Mouse (Mus musculus) MEL (cell line): ENCODE data around the gene Ubl4b. TPM values are rescaled to one million over a fixed set of nuclear protein-coding genes. Genes with fewer than 3 reads are reported as not detected.

ENCODE experiments used
- DNase-seq: peaks from one replicate; pipeline ENCODE4 v3.0.0; 2011; ENCODE audit warnings: low read depth, low spot score
- H3K27ac ChIP-seq: 2 replicates; pipeline ENCODE4 v1.5.1; 2012; ENCODE audit warnings: low read depth, mild to moderate bottlenecking, control low read depth, low read length, moderate library complexity; ENCODE audit not compliant: control insufficient read depth
- H3K27me3 ChIP-seq, 2 experiments: fragments of 150-350 bp in 1 of 2; sonication (generic) in 1 of 2; 2 replicates each; pipeline ENCODE4 v1.6.1; 2012; ENCODE audit warnings: low read length in 2 of 2, mild to moderate bottlenecking in 2 of 2, improper control_type of control experiment in 1 of 2, moderate library complexity in 1 of 2; ENCODE audit not compliant: insufficient read depth in 2 of 2, control insufficient read depth in 1 of 2
- H3K36me3 ChIP-seq, 2 experiments: 2 replicates each; pipeline ENCODE4 v1.6.1; 2012 to 2014; ENCODE audit warnings: low read length in 2 of 2, improper control_type of control experiment in 1 of 2, inconsistent platforms in 1 of 2, mild to moderate bottlenecking in 1 of 2; ENCODE audit not compliant: insufficient read depth in 2 of 2, control insufficient read depth in 1 of 2
- H3K4me1 ChIP-seq, 2 experiments: fragments of 150-350 bp in 1 of 2; sonication (generic) in 1 of 2; 2 replicates each; pipeline ENCODE4 v1.6.1; 2012; ENCODE audit warnings: low read length in 2 of 2, improper control_type of control experiment in 1 of 2, mild to moderate bottlenecking in 1 of 2; ENCODE audit not compliant: insufficient read depth in 2 of 2, control insufficient read depth in 1 of 2
- H3K4me3 ChIP-seq, 2 experiments: fragments of 150-350 bp in 1 of 2; sonication (generic) in 1 of 2; 2 replicates each; pipeline ENCODE4 v1.5.1; 2012; ENCODE audit warnings: low read depth in 2 of 2, low read length in 2 of 2, mild to moderate bottlenecking in 2 of 2, moderate library complexity in 2 of 2, control low read depth in 1 of 2, improper control_type of control experiment in 1 of 2; ENCODE audit not compliant: control insufficient read depth in 1 of 2, insufficient read depth in 1 of 2
- H3K79me2 ChIP-seq: 2 replicates; pipeline ENCODE4 v1.6.1; 2012; ENCODE audit warnings: mild to moderate bottlenecking, low read length, moderate library complexity; ENCODE audit not compliant: control insufficient read depth, poor library complexity, insufficient read depth
- H3K9ac ChIP-seq: 2 replicates; pipeline ENCODE4 v1.6.1; 2012; ENCODE audit warnings: low read depth, mild to moderate bottlenecking, control low read depth, low read length, moderate library complexity; ENCODE audit not compliant: control insufficient read depth, poor library complexity, severe bottlenecking
- H3K9me3 ChIP-seq: fragments of 150-350 bp; sonication (generic); replicated peaks from 2 replicates; pipeline ENCODE4 v1.6.1; 2012; ENCODE audit warnings: mild to moderate bottlenecking, low read length, improper control_type of control experiment, moderate library complexity; ENCODE audit not compliant: insufficient read depth
- CHD2 ChIP-seq: IDR thresholded peaks from 2 replicates; pipeline ENCODE4 v1.6.1; 2011; ENCODE audit warnings: low read length, improper control_type of control experiment
- CTCF ChIP-seq, 3 experiments: IDR thresholded peaks in 2 of 3; conservative IDR thresholded peaks in 1 of 3; 2 replicates each; pipeline ENCODE4 v1.5.1; 2011 to 2012; ENCODE audit warnings: low read length in 3 of 3, low read depth in 2 of 3, mild to moderate bottlenecking in 2 of 3, improper control_type of control experiment in 1 of 3, inconsistent platforms in 1 of 3, mixed read lengths in 1 of 3, moderate library complexity in 1 of 3; ENCODE audit not compliant: control insufficient read depth in 1 of 3, insufficient read depth in 1 of 3, poor library complexity in 1 of 3, severe bottlenecking in 1 of 3
- EP300 ChIP-seq, 2 experiments: IDR thresholded peaks; 2 replicates each; pipeline ENCODE4 v1.6.1; 2011; ENCODE audit warnings: improper control_type of control experiment in 2 of 2, low read length in 2 of 2, low read depth in 1 of 2, mild to moderate bottlenecking in 1 of 2
- ETS1 ChIP-seq: IDR thresholded peaks from 2 replicates; pipeline ENCODE4 v1.6.1; 2012; ENCODE audit warnings: low read depth, mild to moderate bottlenecking, inconsistent platforms, low read length, improper control_type of control experiment, moderate library complexity
- GABPA ChIP-seq: IDR thresholded peaks from 2 replicates; pipeline ENCODE4 v1.6.1; 2012; ENCODE audit warnings: low read depth, mild to moderate bottlenecking, inconsistent platforms, low read length, improper control_type of control experiment, moderate library complexity
- GATA1 ChIP-seq: IDR thresholded peaks from 2 replicates; pipeline ENCODE4 v1.6.1; 2011; ENCODE audit warnings: low read depth, low read length, improper control_type of control experiment
- HCFC1 ChIP-seq: IDR thresholded peaks from 2 replicates; pipeline ENCODE4 v1.6.1; 2012; ENCODE audit warnings: low read depth, mild to moderate bottlenecking, inconsistent platforms, low read length, improper control_type of control experiment, moderate library complexity
- MEF2A ChIP-seq: IDR thresholded peaks from 2 replicates; pipeline ENCODE4 v1.6.1; 2014; ENCODE audit warnings: low read depth, mild to moderate bottlenecking, inconsistent platforms, low read length, improper control_type of control experiment; ENCODE audit not compliant: poor library complexity, insufficient replicate concordance, severe bottlenecking; ENCODE audit errors: extremely low read depth
- MYB ChIP-seq: IDR thresholded peaks from 2 replicates; pipeline ENCODE4 v1.6.1; 2011; ENCODE audit warnings: mild to moderate bottlenecking, low read depth, low read length, improper control_type of control experiment
- NELFE ChIP-seq: IDR thresholded peaks from 2 replicates; pipeline ENCODE4 v1.6.1; 2011; ENCODE audit warnings: low read depth, low read length, improper control_type of control experiment
- NRF1 ChIP-seq: IDR thresholded peaks from 2 replicates; pipeline ENCODE4 v1.6.1; 2014; ENCODE audit warnings: low read depth, mild to moderate bottlenecking, inconsistent platforms, low read length, improper control_type of control experiment, moderate library complexity; ENCODE audit not compliant: poor library complexity, insufficient read depth, severe bottlenecking
- POLR2A ChIP-seq, 2 experiments: IDR thresholded peaks; 2 replicates each; pipeline ENCODE4 v1.6.1; 2011 to 2012; ENCODE audit warnings: low read length in 2 of 2, mild to moderate bottlenecking in 2 of 2, control low read depth in 1 of 2, improper control_type of control experiment in 1 of 2, low read depth in 1 of 2, moderate library complexity in 1 of 2; ENCODE audit not compliant: control insufficient read depth in 1 of 2, insufficient read depth in 1 of 2, poor library complexity in 1 of 2
- POLR2AphosphoS2 ChIP-seq: IDR thresholded peaks from 2 replicates; pipeline ENCODE4 v1.6.1; 2011; ENCODE audit warnings: low read length, improper control_type of control experiment
- POLR2AphosphoS5 ChIP-seq: IDR thresholded peaks from 2 replicates; pipeline ENCODE4 v1.6.1; 2012; ENCODE audit warnings: low read depth, borderline replicate concordance, mild to moderate bottlenecking, inconsistent platforms, low read length, moderate library complexity, mixed read lengths
- RCOR1 ChIP-seq: IDR thresholded peaks from 2 replicates; pipeline ENCODE4 v1.6.1; 2012; ENCODE audit warnings: low read depth, mild to moderate bottlenecking, inconsistent platforms, low read length, improper control_type of control experiment
- SIN3A ChIP-seq: IDR thresholded peaks from 2 replicates; pipeline ENCODE4 v1.6.1; 2012; ENCODE audit warnings: low read length, improper control_type of control experiment, inconsistent platforms
- TBP ChIP-seq: IDR thresholded peaks from 2 replicates; pipeline ENCODE4 v1.8.0; 2011; ENCODE audit warnings: low read depth, low read length, improper control_type of control experiment
- ZC3H11A ChIP-seq: IDR thresholded peaks from 2 replicates; pipeline ENCODE4 v1.6.1; 2012; ENCODE audit warnings: low read depth, mild to moderate bottlenecking, inconsistent platforms, low read length, improper control_type of control experiment
- ZKSCAN1 ChIP-seq: IDR thresholded peaks from 2 replicates; pipeline ENCODE4 v1.6.1; 2012; ENCODE audit warnings: low read depth, mild to moderate bottlenecking, inconsistent platforms, low read length, improper control_type of control experiment, moderate library complexity
- ZNF384 ChIP-seq: IDR thresholded peaks from 2 replicates; pipeline ENCODE4 v1.6.1; 2012; ENCODE audit warnings: low read depth, mild to moderate bottlenecking, inconsistent platforms, low read length, improper control_type of control experiment
- polyA plus RNA-seq, 2 experiments: library from polyadenylated mRNA; stranded (reverse) in 1 of 2; unstranded in 1 of 2; fragments of >175 nt in 1 of 2; fragments of >200 nt in 1 of 2; gene quantifications; 2 replicates each; pipeline versions ENCODE4 v1.2.1 to v1.2.4; 2012; ENCODE audit warnings: low replicate concordance in 2 of 2, low read depth in 1 of 2; ENCODE audit not compliant: insufficient read length in 2 of 2, insufficient read depth in 1 of 2, missing spikeins in 1 of 2
- total RNA-seq: library from RNA; depleted of rRNA; stranded (reverse); fragments of 300-350 nt; gene quantifications from 2 replicates; pipeline ENCODE4 v1.2.3, GENCODE M21; 2012

Ubl4b gene
- total and polyA plus RNA-seq, 3 experiments, result not detected

- Histone ChIP-seq H3K27ac (no peak overlapping the region), H3K27me3 (peaks cover 0 to 12% of the 10 kb centered on the region in 2 experiments; a peak in 3 of 4 replicates)
- no peak for DNase-seq
- TF ChIP-seq CTCF (IDR thresholded peaks at IDR 0.05 in 2 of 3, conservative IDR thresholded peaks at IDR 0.05 in 1 of 3; ENCODE audit: control insufficient read depth in 1 of 3, insufficient read depth in 1 of 3, low read depth in 2 of 3, low read length in 3 of 3, poor library complexity in 1 of 3, severe bottlenecking in 1 of 3), result no peak
- TF ChIP-seq RCOR1, result no peak
- TF ChIP-seq ZC3H11A, result no peak
- no peak for TF ChIP-seq POLR2AphosphoS5
- no peak for TF ChIP-seq MYB
- TF ChIP-seq, all 39 proteins: peak for 0
- Histone ChIP-seq H3K4me3 (no peak overlapping the region), H3K4me1 (no peaks in the 10 kb centered on the region), H3K36me3 (no peaks in the 10 kb centered on the region), H3K79me2 (no peaks in the 10 kb centered on the region), H3K9ac (no peak overlapping the region), H3K9me3 (no peaks in the 10 kb centered on the region)
These were observed 42.9 kb upstream of the Ubl4b start for GRCm38 (mm10) chr3:107597586-107598389.

- peaks cover 0 to 10% of the 10 kb centered on the region in 2 experiments; a peak in 3 of 4 replicates for H3K27me3 ChIP-seq
- no peak for TF ChIP-seq SIN3A
- TF ChIP-seq NRF1, result no peak
- no peak for TF ChIP-seq CHD2
- no peak for TF ChIP-seq ZNF384
- no peak for TF ChIP-seq MEF2A
- no peak for TF ChIP-seq RCOR1
- TF ChIP-seq GATA1, result no peak
- TF ChIP-seq ZKSCAN1, result no peak
- TF ChIP-seq EP300 (IDR thresholded peaks at IDR 0.05; ENCODE audit: low read depth in 1 of 2, low read length in 2 of 2), result no peak
- TF ChIP-seq POLR2A (IDR thresholded peaks at IDR 0.05; ENCODE audit: control insufficient read depth in 1 of 2, insufficient read depth in 1 of 2, low read depth in 1 of 2, low read length in 2 of 2, poor library complexity in 1 of 2), result no peak
- no peak for TF ChIP-seq POLR2AphosphoS2
- TF ChIP-seq ETS1, result no peak
- no peak for TF ChIP-seq MYB
- TF ChIP-seq NELFE, result no peak
- TF ChIP-seq HCFC1, result no peak
- TF ChIP-seq TBP, result no peak
- TF ChIP-seq GABPA, result no peak
These were observed 42.3 kb upstream of the Ubl4b start for GRCm38 (mm10) chr3:107597134-107597533.

More at GRCm38 (mm10) chr3:107597134-107597533, 42.3 kb upstream of the Ubl4b start:
- Histone ChIP-seq H3K9ac (no peak overlapping the region), H3K4me3 (no peak overlapping the region), H3K27ac (no peak overlapping the region), H3K79me2 (no peaks in the 10 kb centered on the region), H3K36me3 (no peaks in the 10 kb centered on the region), H3K9me3 (no peaks in the 10 kb centered on the region), H3K4me1 (no peaks in the 10 kb centered on the region)
- no peak for DNase-seq
